Mouse (Mus musculus) lung, postnatal 36 days (tissue): Measurements from ENCODE around the gene Wdhd1.
"Not testable (repeated sequence)": the region's sequence is repeated elsewhere in the genome, so short reads cannot be mapped to it uniquely, and the experiment has no call there.

ENCODE experiments used
- DNase-seq: peaks from one replicate; pipeline ENCODE4 v3.0.0; 2022; ENCODE audit warnings: mixed read lengths

The Wdhd1 gene

GRCm38 (mm10) chr14:47276637-47277393 lies at the start of gene Wdhd1, which contains the start of gene Socs4:
Gene Wdhd1 (minus strand): TSS chr14:47276857.
Gene Socs4 (plus strand): TSS chr14:47276931.
- DNase-seq = peak; percentile 95

- DNase-seq = no peak
These were observed 49.5 kb upstream of the Wdhd1 start for GRCm38 (mm10) chr14:47325965-47326761.

GRCm38 (mm10) chr14:47321581-47321980 lies 44.9 kb upstream of the Wdhd1 start:
- DNase-seq = not testable (repeated sequence)

GRCm38 (mm10) chr14:47319362-47319761 lies 42.7 kb upstream of the Wdhd1 start:
- no peak for DNase-seq

- DNase-seq = no peak
These were observed 33.9 kb upstream of the Wdhd1 start for GRCm38 (mm10) chr14:47310342-47311181.

- DNase-seq = no peak
These were observed 32.4 kb upstream of the Wdhd1 start for GRCm38 (mm10) chr14:47309061-47309460.

GRCm38 (mm10) chr14:47307669-47308068 lies 31.0 kb upstream of the Wdhd1 start:
- DNase-seq = no peak

- no peak for DNase-seq
These were observed 29.3 kb upstream of the Wdhd1 start for GRCm38 (mm10) chr14:47305933-47306332.

- DNase-seq = no peak
These were observed 28.3 kb upstream of the Wdhd1 start for GRCm38 (mm10) chr14:47304814-47305405.

- no peak for DNase-seq
These were observed 26.4 kb upstream of the Wdhd1 start for GRCm38 (mm10) chr14:47302885-47303680.

GRCm38 (mm10) chr14:47298819-47299261 lies 22.2 kb upstream of the Wdhd1 start:
- peak; percentile 43 for DNase-seq

- no peak for DNase-seq
These were observed 21.7 kb upstream of the Wdhd1 start for GRCm38 (mm10) chr14:47298408-47298792.

GRCm38 (mm10) chr14:47297785-47298407 lies 21.2 kb upstream of the Wdhd1 start, which contains the start of gene Mapk1ip1l:
Gene Mapk1ip1l (plus strand): TSS chr14:47298266.
- peak; percentile 92 for DNase-seq

GRCm38 (mm10) chr14:47296232-47296631 lies 19.6 kb upstream of the Wdhd1 start:
- no peak for DNase-seq

- DNase-seq = no peak
These were observed 17.5 kb upstream of the Wdhd1 start for GRCm38 (mm10) chr14:47294136-47294535.

GRCm38 (mm10) chr14:47291772-47292171 lies 15.1 kb upstream of the Wdhd1 start:
- DNase-seq = no peak

- DNase-seq = no peak
These were observed 10.4 kb upstream of the Wdhd1 start for GRCm38 (mm10) chr14:47287021-47287420.

- no peak for DNase-seq
These were observed 9.6 kb upstream of the Wdhd1 start for GRCm38 (mm10) chr14:47286215-47286614.

- no peak for DNase-seq
These were observed 8.6 kb upstream of the Wdhd1 start for GRCm38 (mm10) chr14:47285271-47285670.

- no peak for DNase-seq
These were observed 6.9 kb upstream of the Wdhd1 start for GRCm38 (mm10) chr14:47283568-47283967.

GRCm38 (mm10) chr14:47281535-47281934 lies 4.9 kb upstream of the Wdhd1 start:
- DNase-seq = no peak
